Mouse (Mus musculus) heart, adult 8-10 months (tissue): Measurements from ENCODE around the gene Taf6l. TPM values are rescaled to one million over a fixed set of nuclear protein-coding genes. Genes with fewer than 3 reads are reported as not detected.
A peak's percentile ranks its signal among the peaks of the same experiment; 100 is the strongest.

Experiments
- DNase-seq: peaks from one replicate; pipeline ENCODE4 v3.0.0; 2022; ENCODE audit warnings: low spot score
- total RNA-seq, 4 experiments: library from RNA; stranded (reverse); gene quantifications; 2 replicates each; pipeline ENCODE4 v1.2.4; 2022

The Taf6l gene
- 1 to 10 TPM; 5.4 to 9.0 (median 7.7) TPM for total RNA-seq

GRCm38 (mm10) chr19:8786008-8786781, at the start of gene Taf6l:
Taf6l (minus strand) TSS chr19:8786417.
- peak; percentile 95 for DNase-seq

- no peak for DNase-seq
Observed at GRCm38 (mm10) chr19:8832971-8833370, 46.8 kb upstream of the Taf6l start.

GRCm38 (mm10) chr19:8831262-8831661, 45.0 kb upstream of the Taf6l start:
- no peak for DNase-seq

- no peak for DNase-seq
Observed at GRCm38 (mm10) chr19:8830664-8831063, 44.4 kb upstream of the Taf6l start.

DNA sequence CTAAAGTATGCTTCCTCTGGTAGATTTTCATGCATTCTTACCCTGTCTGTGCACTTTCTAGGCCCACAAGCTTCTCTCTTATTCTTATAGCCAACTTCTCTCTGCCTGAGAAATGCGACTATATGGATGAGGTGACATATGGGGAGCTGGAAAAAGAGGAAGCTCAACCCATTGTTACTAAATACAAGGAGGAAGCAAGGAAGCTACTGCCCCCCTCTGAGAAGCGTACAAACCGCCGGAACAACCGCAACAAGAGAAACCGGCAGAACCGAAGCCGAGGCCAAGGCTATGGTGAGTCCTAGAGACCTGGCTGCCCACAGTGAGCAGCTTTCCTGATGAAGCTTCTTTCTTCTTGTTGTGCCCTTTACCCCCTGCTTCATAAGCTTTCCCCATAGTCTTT, 43.4 kb upstream of the Taf6l start, which contains the start of gene AC129217.1:
Gene AC129217.1, plus strand, starts transcription at position 114 of the 400 bp plus-strand sequence.
- DNase-seq: no peak

GRCm38 (mm10) chr19:8822696-8823095, 36.5 kb upstream of the Taf6l start:
- DNase-seq: no peak

DNA sequence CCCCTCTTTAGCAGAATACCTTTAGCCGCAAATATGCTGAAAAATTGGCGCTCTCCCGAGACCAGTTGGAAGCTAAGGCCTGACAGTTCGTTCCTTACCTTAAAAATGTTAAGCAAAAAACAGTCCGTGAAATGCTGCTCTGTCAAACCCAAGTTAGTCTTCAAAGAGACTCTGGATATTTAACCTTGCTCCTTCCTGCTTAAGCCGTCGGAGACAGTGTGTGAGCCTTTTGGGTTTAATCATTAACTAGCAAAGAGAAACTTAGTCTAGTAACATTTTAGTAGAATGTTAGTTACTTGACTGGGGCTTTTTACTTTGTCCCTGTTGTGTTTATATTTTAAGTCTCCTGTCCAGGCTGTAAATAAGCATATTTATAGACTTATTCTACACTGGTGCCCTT, 34.9 kb upstream of the Taf6l start:
- no peak for DNase-seq

DNA sequence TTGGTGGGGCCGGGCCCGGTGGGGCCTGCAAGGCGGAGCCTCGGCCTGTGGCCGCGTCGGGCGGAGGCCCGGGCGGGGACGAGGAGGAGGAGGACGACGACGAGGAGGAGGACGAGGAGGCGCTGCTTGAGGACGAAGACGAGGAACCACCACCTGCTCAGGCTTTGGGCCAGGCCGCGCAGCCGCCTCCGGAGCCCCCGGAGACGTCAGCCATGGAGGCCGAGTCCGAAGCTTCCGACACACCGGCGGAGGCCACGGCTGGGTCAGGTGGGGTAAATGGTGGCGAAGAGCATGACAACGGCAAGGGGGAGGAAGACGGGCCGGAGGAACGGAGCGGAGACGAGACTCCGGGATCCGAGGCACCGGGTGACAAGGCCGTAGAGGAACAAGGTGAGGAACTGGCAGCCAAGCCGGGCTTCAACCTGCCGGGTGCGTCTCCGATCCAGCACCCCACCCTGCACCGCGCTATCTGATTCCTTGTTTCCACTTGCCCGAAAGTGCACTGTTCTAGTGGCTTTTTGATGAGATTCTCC, 34.3 kb upstream of the Taf6l start:
- no peak for DNase-seq

DNA sequence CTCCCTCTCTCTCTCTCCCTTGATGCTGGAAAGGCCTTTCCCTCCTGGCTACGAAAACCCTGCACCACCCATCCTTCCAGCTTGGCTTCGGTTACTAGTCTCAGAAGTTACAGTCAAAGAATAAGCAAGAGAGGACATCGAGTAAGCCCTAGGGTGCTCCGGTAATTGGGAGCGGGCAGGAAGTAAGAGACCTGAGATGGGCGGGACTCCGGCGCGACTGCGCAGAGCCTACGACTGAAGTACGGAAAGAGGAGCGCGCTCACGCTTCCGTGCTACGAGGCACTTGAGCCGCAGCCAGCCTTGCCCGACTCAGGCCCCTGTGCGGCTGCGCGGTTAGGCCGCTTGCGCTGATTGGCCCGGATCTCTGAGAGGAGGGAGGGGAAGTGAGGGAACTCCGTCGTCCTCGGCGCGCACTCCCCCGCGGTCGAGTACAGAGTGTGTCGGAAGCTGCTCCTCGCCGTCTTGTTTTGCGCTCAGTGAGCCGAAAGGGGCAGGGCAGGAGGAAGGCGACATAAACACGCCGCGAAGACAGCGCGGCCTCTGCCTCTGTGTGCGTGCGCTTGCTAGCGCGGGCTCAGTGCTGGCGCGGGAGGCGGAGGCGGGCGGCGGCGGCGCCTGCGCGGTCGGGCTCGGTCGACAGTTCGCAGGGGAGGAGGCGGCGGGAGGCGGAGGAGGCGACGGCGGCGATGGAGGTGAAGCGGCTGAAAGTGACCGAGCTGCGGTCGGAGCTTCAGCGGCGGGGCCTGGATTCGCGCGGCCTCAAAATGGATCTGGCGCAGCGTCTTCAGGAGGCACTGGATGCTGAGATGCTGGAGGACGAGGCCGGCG, 33.6 kb upstream of the Taf6l start, which contains the start of gene Hnrnpul2:
Gene Hnrnpul2, plus strand, starts transcription at position 415 of the 828 bp plus-strand sequence.
- peak; percentile 98 for DNase-seq

- peak; percentile 98 for DNase-seq
Observed at GRCm38 (mm10) chr19:8818801-8819595, 32.8 kb upstream of the Taf6l start, which contains the start of gene Ttc9c. Ttc9c (minus strand) TSS chr19:8819333.

- no peak for DNase-seq
Observed at GRCm38 (mm10) chr19:8818301-8818798, 32.1 kb upstream of the Taf6l start.

- DNase-seq: no peak
Observed at GRCm38 (mm10) chr19:8817001-8817400, 30.8 kb upstream of the Taf6l start.

DNA sequence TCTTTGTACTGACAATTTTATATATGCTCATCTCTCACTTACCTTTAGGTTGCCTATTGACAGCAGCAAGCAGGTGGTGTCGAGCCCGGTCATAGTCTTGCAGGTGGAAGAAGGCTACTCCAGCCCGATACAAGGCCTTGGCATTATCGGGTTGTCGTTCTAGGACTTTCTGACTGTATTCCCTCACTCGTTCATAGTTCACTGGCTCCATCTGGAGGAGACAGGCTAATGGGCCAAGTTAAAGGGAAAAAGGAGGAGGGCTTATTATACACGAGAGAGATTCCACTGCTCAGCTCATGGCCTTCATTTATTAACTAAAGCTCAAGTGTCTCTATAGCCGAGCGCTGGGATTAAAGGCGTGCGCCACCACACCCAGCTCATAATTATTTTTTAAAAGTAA, 29.6 kb upstream of the Taf6l start:
- no peak for DNase-seq

- DNase-seq: no peak
Observed at GRCm38 (mm10) chr19:8806810-8807209, 20.6 kb upstream of the Taf6l start.

DNA sequence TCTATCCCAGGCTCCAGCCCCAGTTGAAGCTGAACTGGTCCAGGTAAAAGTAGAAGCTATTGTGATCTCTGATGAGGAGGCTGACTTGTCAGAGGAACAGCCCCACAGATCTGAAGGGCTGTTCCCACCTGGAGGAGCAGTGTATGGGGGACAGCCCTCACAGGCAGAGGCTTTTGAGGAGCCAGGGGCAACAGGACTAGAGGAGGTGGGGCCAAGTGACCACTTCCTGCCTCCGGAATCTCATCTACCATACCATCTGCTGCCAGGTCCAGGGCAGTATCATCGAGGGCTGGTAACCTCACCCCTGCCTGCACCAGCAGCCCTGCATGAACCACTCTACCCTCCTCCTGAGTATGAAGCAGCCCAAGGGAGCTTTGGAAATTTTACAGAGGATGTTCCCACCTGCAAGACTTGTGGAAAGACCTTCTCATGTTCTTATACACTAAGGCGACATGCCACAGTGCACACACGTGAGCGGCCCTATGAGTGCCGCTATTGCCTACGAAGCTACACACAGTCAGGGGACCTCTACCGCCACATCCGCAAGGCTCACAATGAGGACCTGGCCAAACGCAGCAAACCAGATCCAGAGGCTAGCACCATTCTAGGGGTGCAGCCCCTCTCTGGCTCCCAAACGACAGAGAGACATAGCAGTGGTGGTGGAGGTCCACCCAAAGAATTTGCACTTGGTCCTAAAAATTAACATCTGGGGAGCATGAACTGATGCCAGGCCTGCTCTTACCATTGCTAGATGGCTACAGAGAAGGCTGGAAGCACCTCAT, 17.9 kb upstream of the Taf6l start:
- no peak for DNase-seq

DNA sequence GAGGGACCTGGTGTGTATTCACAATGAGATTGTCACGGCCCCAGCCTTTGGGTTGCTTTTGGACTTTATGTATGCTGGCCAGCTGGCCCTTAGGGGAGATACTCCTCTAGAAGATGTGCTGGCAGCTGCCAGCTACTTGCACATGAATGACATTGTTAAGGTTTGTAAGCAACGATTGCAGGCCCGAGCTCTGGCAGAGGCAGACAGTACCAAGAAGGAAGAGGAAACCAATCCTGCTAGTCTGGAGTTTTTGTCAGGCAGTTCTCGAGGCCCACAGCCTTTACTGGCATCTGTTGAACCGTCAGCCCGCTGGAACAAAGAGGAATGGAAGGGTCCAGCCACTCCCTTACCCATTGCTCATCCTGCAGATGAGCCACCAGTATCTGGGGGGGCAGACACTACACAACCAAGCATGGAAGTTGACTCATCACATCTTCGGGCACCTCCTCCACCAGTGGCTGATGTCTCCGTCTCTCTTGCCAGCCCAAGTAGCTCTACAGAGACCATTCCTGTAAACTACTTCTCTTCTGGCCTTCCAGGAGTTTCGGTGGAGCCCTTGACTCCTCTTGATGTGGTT, 17.1 kb upstream of the Taf6l start:
- no peak for DNase-seq

GRCm38 (mm10) chr19:8802130-8802821, 16.1 kb upstream of the Taf6l start, which contains the start of gene Zbtb3:
Zbtb3 (plus strand) TSS chr19:8802555.
- DNase-seq: peak; percentile 98

DNA sequence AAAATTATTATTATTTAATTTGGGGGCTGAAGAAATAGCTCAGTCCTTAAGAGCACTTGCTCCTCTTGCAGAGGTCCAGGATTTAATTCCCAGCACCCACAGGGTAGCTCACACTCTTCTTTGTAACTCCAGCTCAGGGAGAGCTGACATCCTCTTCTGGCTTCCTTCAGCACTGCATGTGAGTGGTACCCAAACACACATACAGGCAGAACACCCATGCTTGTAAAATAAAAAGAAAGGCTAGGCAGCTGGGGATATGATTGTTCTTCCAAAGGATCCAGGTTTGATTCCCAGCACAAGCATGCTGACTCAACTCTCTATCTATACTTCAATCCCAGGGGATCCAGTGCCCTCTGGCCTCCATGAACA, 12.7 kb upstream of the Taf6l start:
- DNase-seq: no peak

DNA sequence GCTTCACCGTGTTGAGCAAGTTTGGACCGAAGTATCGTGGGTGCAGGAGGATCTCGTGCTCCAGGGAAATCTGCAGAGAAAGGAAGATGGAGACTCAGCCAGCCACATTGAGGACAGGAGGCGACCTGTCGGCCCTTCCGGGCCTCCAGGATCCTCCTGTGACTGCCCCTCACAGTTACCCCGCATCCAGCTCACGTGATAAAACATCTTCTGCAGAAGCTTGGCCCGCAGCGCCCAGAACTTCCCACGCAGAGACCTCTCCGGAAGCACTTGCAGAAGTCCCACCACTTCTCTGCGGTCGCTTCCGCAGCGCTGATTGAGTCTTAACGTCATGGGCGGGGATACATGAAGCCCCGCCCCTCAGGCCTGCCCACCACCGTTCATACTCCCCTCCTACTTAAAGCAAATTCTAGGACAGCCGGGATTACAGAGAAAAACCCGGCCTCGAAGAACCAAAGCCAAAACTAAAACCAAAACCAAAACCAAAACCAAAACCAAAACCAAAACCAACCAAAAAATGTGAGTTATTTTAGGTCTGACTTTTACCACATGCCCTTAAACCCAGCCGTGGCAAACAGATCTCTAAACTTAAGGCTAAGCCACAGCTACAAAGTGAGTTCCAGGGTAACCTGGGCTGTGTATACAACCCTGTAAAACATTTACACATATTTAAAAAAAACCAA, 12.2 kb upstream of the Taf6l start, which contains the start of gene Polr2g:
Gene Polr2g, minus strand, starts transcription at position 314 of the 683 bp plus-strand sequence.
- DNase-seq: peak; percentile 91
